Mouse (Mus musculus): ENCODE data around the gene Fhit.

GRCm38 (mm10) chr14:9643700-9644099 is 1518.1 kb downstream of the Fhit start:
- TF ChIP-seq GATA1 (IDR thresholded peaks at IDR 0.05; ENCODE audit: low read length) (no peak), TAL1 (IDR thresholded peaks at IDR 0.05; ENCODE audit: low read length) (no peak)

Measured in erythroblast, embryonic 14.5 days (primary cell).